31 mouse cellular contexts compared by ENCODE assay signal in genomic region chr19:4083826-4084225, GRCm38 (mm10). TPM values are rescaled to one million over a fixed set of nuclear protein-coding genes. Genes with fewer than 3 reads are reported as not detected.
DNase-seq lines count a peak whose midpoint lies in the region; ATAC-seq and TF ChIP-seq lines count a peak whose summit lies in the region.
"Had no signal": no experiment of that assay in that cellular context is flagged by ENCODE, and none has a peak within 500 bp of the region (broad histone marks: within the 10 kb centered on the region; RNA-seq: fewer than 3 reads in every experiment).

No protein-coding gene starts in this region.

- WGBS in liver, embryonic 12.5 days (ENCODE audit: insufficient replicate concordance) = 41% methylated on average over 8 of the region's 8 CpGs
- WGBS in liver, embryonic 11.5 days = 26% methylated on average over 8 of the region's 8 CpGs
- WGBS in limb, embryonic 10.5 days = 28% methylated on average over 8 of the region's 8 CpGs

- intact Hi-C loops in heart, postnatal 36 days (cut with DNase I) = no loop called here

- no peak overlapping the region for H3K4me3 ChIP-seq in liver, embryonic 12.5 days
- no peak overlapping the region for H3K4me3 ChIP-seq in liver, embryonic 11.5 days (ENCODE audit: low read depth, low read length)
- H3K4me3 ChIP-seq in E14TG2a.4 (replicated peaks; ENCODE audit: low read length) = peak overlapping the region; percentile 37
- no peak overlapping the region for H3K4me3 ChIP-seq in limb, embryonic 10.5 days
- H3K4me3 ChIP-seq: embryonic facial prominence, embryonic 15.5 days; liver, embryonic 13.5 days; megakaryocyte, embryonic 14.5 days; neural tube, embryonic 12.5 days had no signal

- no peak overlapping the region for H3K4me2 ChIP-seq in liver, embryonic 12.5 days
- no peak overlapping the region for H3K4me2 ChIP-seq in liver, embryonic 11.5 days
- H3K4me2 ChIP-seq: embryonic facial prominence, embryonic 15.5 days; liver, embryonic 13.5 days; neural tube, embryonic 12.5 days had no signal

- no peaks in the 10 kb centered on the region for H3K36me3 ChIP-seq in liver, embryonic 12.5 days
- H3K36me3 ChIP-seq in liver, embryonic 11.5 days (ENCODE audit: control insufficient read depth, insufficient read depth, low read length) = no peaks in the 10 kb centered on the region
- no peaks in the 10 kb centered on the region for H3K36me3 ChIP-seq in E14TG2a.4 (ENCODE audit: insufficient read depth, low read length)
- H3K36me3 ChIP-seq in limb, embryonic 10.5 days = no peaks in the 10 kb centered on the region
- H3K36me3 ChIP-seq: embryonic facial prominence, embryonic 15.5 days; G1E; liver, embryonic 13.5 days; neural tube, embryonic 12.5 days had no signal

- H3K27ac ChIP-seq in liver, embryonic 12.5 days = no peak overlapping the region
- no peak overlapping the region for H3K27ac ChIP-seq in liver, embryonic 11.5 days (ENCODE audit: low read depth, low read length)
- H3K27ac ChIP-seq in limb, embryonic 10.5 days = 0 out of 2 replicates have a peak overlapping the region, but pooled peaks have one; percentile 9
- H3K27ac ChIP-seq: embryonic facial prominence, embryonic 15.5 days; hindbrain, postnatal 0 days; liver, embryonic 13.5 days; neural tube, embryonic 12.5 days had no signal

- no peaks in the 10 kb centered on the region for H3K9me3 ChIP-seq in liver, embryonic 12.5 days (replicated peaks)
- no peaks in the 10 kb centered on the region for H3K9me3 ChIP-seq in liver, embryonic 11.5 days (ENCODE audit: control insufficient read depth, low read length)
- H3K9me3 ChIP-seq in E14TG2a.4 (ENCODE audit: low read length) = no peaks in the 10 kb centered on the region
- no peaks in the 10 kb centered on the region for H3K9me3 ChIP-seq in limb, embryonic 10.5 days (replicated peaks)
- H3K9me3 ChIP-seq: embryonic facial prominence, embryonic 15.5 days; G1E; liver, embryonic 13.5 days; megakaryocyte, embryonic 14.5 days; neural tube, embryonic 12.5 days had no signal

- ATAC-seq in liver, embryonic 12.5 days = no peak
- no peak for ATAC-seq in liver, embryonic 11.5 days (replicated peaks; ENCODE audit: low FRiP score)
- ATAC-seq: forebrain, embryonic 16.5 days; hindbrain, postnatal 0 days; intestine, embryonic 16.5 days had no signal

- H3K4me1 ChIP-seq in liver, embryonic 12.5 days = peaks cover 41% of the 10 kb centered on the region
- peaks cover 16% of the 10 kb centered on the region for H3K4me1 ChIP-seq in liver, embryonic 11.5 days (replicated peaks; ENCODE audit: control insufficient read depth, insufficient read depth, low read length)
- peaks cover 28% of the 10 kb centered on the region for H3K4me1 ChIP-seq in E14TG2a.4 (replicated peaks; ENCODE audit: low read depth, low read length)
- peaks cover 5% of the 10 kb centered on the region for H3K4me1 ChIP-seq in limb, embryonic 10.5 days
- H3K4me1 ChIP-seq: embryonic facial prominence, embryonic 15.5 days; neural tube, embryonic 12.5 days had no signal

- H3K9ac ChIP-seq in liver, embryonic 12.5 days = 0 out of 2 replicates have a peak overlapping the region, but pooled peaks have one; percentile 7
- H3K9ac ChIP-seq in liver, embryonic 11.5 days (ENCODE audit: low read depth, low read length) = no peak overlapping the region
- H3K9ac ChIP-seq: embryonic facial prominence, embryonic 15.5 days; liver, embryonic 13.5 days; neural tube, embryonic 12.5 days had no signal

- DNase-seq in heart, adult 11 months = peak; percentile 89
- DNase-seq in heart, postnatal 36 days = no peak
- no peak for DNase-seq in liver, embryonic 11.5 days (ENCODE audit: low spot score)
- DNase-seq in limb, embryonic 10.5 days (ENCODE audit: low spot score) = no peak
- no peak for DNase-seq in layer of hippocampus, postnatal 14 days (ENCODE audit: low spot score in 2 of 2)
- no peak for DNase-seq in layer of hippocampus, adult 11-12 months (ENCODE audit: low spot score)
- DNase-seq: adrenal gland, adult 8-10 months; cerebellum, adult 8-10 months; gastrocnemius, postnatal 10 days; heart, postnatal 4 days; liver, embryonic 13.5 days; midbrain, embryonic 14.5 days; right cerebral cortex, adult 18-20 months; right cerebral cortex, postnatal 4 days had no signal

- H3K27me3 ChIP-seq in liver, embryonic 12.5 days (replicated peaks) = peaks cover 58% of the 10 kb centered on the region
- H3K27me3 ChIP-seq in liver, embryonic 11.5 days (replicated peaks; ENCODE audit: control insufficient read depth, insufficient read depth, low read length) = peaks cover 7% of the 10 kb centered on the region; the same call in 1 of the 2 replicates
- H3K27me3 ChIP-seq in E14TG2a.4 (ENCODE audit: insufficient read depth, low read length) = peaks cover 21% of the 10 kb centered on the region
- peaks cover 17% of the 10 kb centered on the region; the same call in 1 of the 2 replicates for H3K27me3 ChIP-seq in limb, embryonic 10.5 days (ENCODE audit: low read depth, poor library complexity, severe bottlenecking)
- H3K27me3 ChIP-seq: embryonic facial prominence, embryonic 15.5 days; neural tube, embryonic 12.5 days had no signal

- TF ChIP-seq CTCF in E14TG2a.4 (conservative IDR thresholded peaks at IDR 0.05; ENCODE audit: low read length) = no peak

RNA-seq across cellular contexts. Expression of gene Cabp2, which starts 2.4 kb away (rescaled TPM):
- not detected for total RNA-seq in heart, postnatal 36 days (2021)
- 0.37 and 0.53 TPM in 2 replicates for polyA plus RNA-seq in liver, embryonic 12.5 days (2016; fragmentation: Nextera tagmentation; extraction: Ambion mirVana)
- polyA plus RNA-seq in liver, embryonic 11.5 days (2014; fragmentation: Nextera tagmentation; extraction: Ambion mirVana) = 0.51 and 0.52 TPM in 2 replicates
- not detected in 2 replicates for polyA plus RNA-seq in limb, embryonic 10.5 days (2016; fragmentation: Nextera tagmentation; extraction: Ambion mirVana)
- not detected for total RNA-seq in layer of hippocampus, postnatal 14 days (2021)
- total RNA-seq: adrenal gland, adult 8-10 months; common myeloid progenitor, adult 5-6 weeks; G1E; gastrocnemius, postnatal 10 days; granulocyte monocyte progenitor cell, adult 5-6 weeks; heart, postnatal 4 days; hindbrain, postnatal 0 days; layer of hippocampus, postnatal 25 days had no signal
- polyA plus RNA-seq: embryonic facial prominence, embryonic 15.5 days; forebrain, embryonic 16.5 days; G1E; heart, embryonic 14.5 days; hindbrain, postnatal 0 days; large intestine, adult 2 months; limb, embryonic 11.5 days; midbrain, embryonic 14.5 days; neural tube, embryonic 12.5 days; stomach, embryonic 14.5 days; urinary bladder, adult 2 months had no signal

RNA-seq across cellular contexts. Expression of gene Cdk2ap2, which starts 13.2 kb away (rescaled TPM):
- 10 to 100 TPM; 35.3 to 39.1 TPM for total RNA-seq in heart, postnatal 36 days (2021)
- 93.2 and 101 TPM in 2 replicates for polyA plus RNA-seq in liver, embryonic 12.5 days (2016; fragmentation: Nextera tagmentation; extraction: Ambion mirVana)
- polyA plus RNA-seq in liver, embryonic 11.5 days (2014; fragmentation: Nextera tagmentation; extraction: Ambion mirVana) = 121 and 135 TPM in 2 replicates
- 86.7 and 87.0 TPM in 2 replicates for polyA plus RNA-seq in limb, embryonic 10.5 days (2016; fragmentation: Nextera tagmentation; extraction: Ambion mirVana)
- total RNA-seq in layer of hippocampus, postnatal 14 days (2021) = 10 to 100 TPM; 25.0 to 34.1 TPM

RNA-seq across cellular contexts. Expression of gene Pitpnm1, which starts 16.0 kb away (rescaled TPM):
- 10 to 100 TPM; 20.7 to 22.9 TPM for total RNA-seq in heart, postnatal 36 days (2021)
- 4.8 and 5.0 TPM in 2 replicates for polyA plus RNA-seq in liver, embryonic 12.5 days (2016; fragmentation: Nextera tagmentation; extraction: Ambion mirVana)
- polyA plus RNA-seq in liver, embryonic 11.5 days (2014; fragmentation: Nextera tagmentation; extraction: Ambion mirVana) = 7.2 and 8.0 TPM in 2 replicates
- 5.9 and 7.9 TPM in 2 replicates for polyA plus RNA-seq in limb, embryonic 10.5 days (2016; fragmentation: Nextera tagmentation; extraction: Ambion mirVana)
- 100 to 1,000 TPM; 192 to 214 TPM for total RNA-seq in layer of hippocampus, postnatal 14 days (2021)

RNA-seq across cellular contexts. Expression of gene Gstp3, which starts 24.5 kb away (rescaled TPM):
- total RNA-seq in heart, postnatal 36 days (2021) = not detected
- polyA plus RNA-seq in liver, embryonic 12.5 days (2016; fragmentation: Nextera tagmentation; extraction: Ambion mirVana) = 15.0 and 18.5 TPM in 2 replicates
- polyA plus RNA-seq in liver, embryonic 11.5 days (2014; fragmentation: Nextera tagmentation; extraction: Ambion mirVana) = 14.6 and 16.7 TPM in 2 replicates
- polyA plus RNA-seq in limb, embryonic 10.5 days (2016; fragmentation: Nextera tagmentation; extraction: Ambion mirVana) = not detected in 2 replicates
- not detected for total RNA-seq in layer of hippocampus, postnatal 14 days (2021)
- total RNA-seq: granulocyte monocyte progenitor cell, adult 5-6 weeks; heart, postnatal 4 days; hindbrain, postnatal 0 days; layer of hippocampus, postnatal 25 days had no signal
- polyA plus RNA-seq: forebrain, embryonic 16.5 days; heart, embryonic 14.5 days; hindbrain, postnatal 0 days; midbrain, embryonic 14.5 days; neural tube, embryonic 12.5 days; stomach, embryonic 14.5 days had no signal

RNA-seq across cellular contexts. Expression of gene Gstp2, which starts 38.0 kb away (rescaled TPM):
- 100 to 1,000 TPM; 120 to 124 TPM for total RNA-seq in heart, postnatal 36 days (2021)
- polyA plus RNA-seq in liver, embryonic 12.5 days (2016; fragmentation: Nextera tagmentation; extraction: Ambion mirVana) = 6.2 and 7.3 TPM in 2 replicates
- polyA plus RNA-seq in liver, embryonic 11.5 days (2014; fragmentation: Nextera tagmentation; extraction: Ambion mirVana) = 5.5 and 6.1 TPM in 2 replicates
- 0.62 and 0.88 TPM in 2 replicates for polyA plus RNA-seq in limb, embryonic 10.5 days (2016; fragmentation: Nextera tagmentation; extraction: Ambion mirVana)
- 10 to 100 TPM; 25.9 to 48.3 TPM for total RNA-seq in layer of hippocampus, postnatal 14 days (2021)
- total RNA-seq: G1E had no signal
